Mouse (Mus musculus) erythroblast, embryonic 14.5 days (primary cell): Measurements from ENCODE around the gene Ascc1.
"Not testable (repeated sequence)": the region's sequence is repeated elsewhere in the genome, so short reads cannot be mapped to it uniquely, and the experiment has no call there.

ENCODE experiments used
- GATA1 ChIP-seq: IDR thresholded peaks from 2 replicates; pipeline ENCODE4 v1.6.1; 2012; ENCODE audit warnings: low read length, inconsistent platforms, mixed read lengths
- TAL1 ChIP-seq: IDR thresholded peaks from 3 replicates; pipeline ENCODE4 v1.6.1; 2012; ENCODE audit warnings: low read length, inconsistent platforms, mixed read lengths

DNA sequence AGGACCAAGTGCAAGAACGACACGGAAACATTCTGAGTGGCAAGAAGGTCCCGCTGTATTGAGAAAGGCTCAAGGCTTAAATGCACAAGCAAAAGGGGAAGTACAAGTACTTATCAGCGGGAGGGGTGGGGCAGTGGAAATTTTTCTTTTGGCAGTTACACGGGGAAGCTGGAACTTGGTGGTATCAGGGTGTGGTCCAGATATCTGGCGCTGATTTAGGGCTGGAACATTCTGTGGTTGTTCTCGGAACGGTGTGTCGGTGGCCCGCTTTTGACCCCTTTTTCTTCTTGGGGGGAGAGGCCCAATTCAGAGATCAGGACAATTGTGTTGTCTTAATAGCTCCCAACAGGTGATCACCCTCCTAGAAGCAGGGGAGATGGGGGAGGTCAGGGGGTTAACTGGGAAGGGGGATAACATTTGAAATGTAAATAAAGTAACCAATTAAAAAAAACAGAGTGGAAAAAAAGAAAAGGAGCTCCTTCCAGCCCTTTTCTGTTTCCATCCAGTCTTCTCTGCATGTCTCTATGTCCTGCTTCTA lies 145.0 kb downstream of the Ascc1 start:
- TF ChIP-seq GATA1, TAL1: not testable (repeated sequence)
